Mouse (Mus musculus): ENCODE data around the gene Esrrg.

The Esrrg gene

DNA sequence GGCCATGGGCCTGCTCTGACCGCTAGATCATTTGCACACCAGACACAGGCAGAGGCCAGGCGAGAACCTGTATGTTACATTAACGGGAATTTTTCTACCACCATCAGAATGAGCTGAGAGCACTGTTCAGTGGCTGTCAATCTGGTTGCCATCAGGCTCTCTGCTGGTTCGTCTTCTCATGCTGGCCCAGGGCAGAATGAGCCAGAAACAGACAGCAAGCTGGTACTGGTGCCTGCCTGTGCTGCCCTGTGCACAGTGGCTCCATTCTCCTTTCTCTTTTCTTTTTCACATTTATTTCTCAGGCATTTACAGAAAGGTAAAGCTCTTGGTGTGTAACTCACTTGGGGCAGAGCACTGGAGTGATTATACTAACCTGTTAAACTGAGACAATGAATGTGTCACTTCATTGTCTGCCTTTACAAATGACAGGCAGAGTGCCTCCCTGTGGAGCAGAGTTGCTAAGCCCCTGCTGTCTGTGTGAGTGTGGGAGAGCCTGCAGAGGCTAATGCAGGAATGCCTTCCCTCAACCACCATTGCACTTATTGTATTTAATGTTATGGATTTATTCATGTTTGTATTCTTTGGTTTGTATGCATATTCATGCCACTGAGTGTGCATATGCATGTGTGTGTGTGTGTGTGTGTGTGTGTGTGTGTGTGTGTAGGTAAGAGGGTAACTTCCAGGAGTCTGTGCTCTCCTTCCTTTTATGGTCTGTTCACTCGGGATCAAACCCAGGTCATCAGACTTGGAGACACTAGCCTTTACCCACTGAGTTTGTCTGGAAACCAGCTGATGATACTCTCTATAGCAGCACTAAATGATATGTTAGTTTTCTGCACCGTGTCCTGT, 651.9 kb downstream of the Esrrg start:
- no peak for DNase-seq (ENCODE audit: low read depth, low spot score)

GRCm38 (mm10) chr1:188261903-188262682, 653.5 kb downstream of the Esrrg start, which contains the start of gene Ush2a:
TSS of gene Ush2a (plus strand) at chr1:188262023.
- no peak for DNase-seq (ENCODE audit: low read depth, low spot score)
